Mouse (Mus musculus) inflammation-experienced regulatory T-cells, adult 6 months (primary cell): ENCODE results near the gene Ugdh. TPM values are rescaled to one million over a fixed set of nuclear protein-coding genes. Genes with fewer than 3 reads are reported as not detected.

Source experiments
- ATAC-seq: one replicate; pipeline ENCODE4 v1.8.0; 2017
- polyA plus RNA-seq, 3 experiments: library from polyadenylated mRNA; unstranded; fragments of 100-300 nt; shearing (Covaris generic); gene quantifications; one replicate each; pipeline ENCODE4 v1.2.1; 2017

The Ugdh gene
- polyA plus RNA-seq, 3 experiments from 2014 or later = 15.4 to 16.6 (median 15.8) TPM

DNA sequence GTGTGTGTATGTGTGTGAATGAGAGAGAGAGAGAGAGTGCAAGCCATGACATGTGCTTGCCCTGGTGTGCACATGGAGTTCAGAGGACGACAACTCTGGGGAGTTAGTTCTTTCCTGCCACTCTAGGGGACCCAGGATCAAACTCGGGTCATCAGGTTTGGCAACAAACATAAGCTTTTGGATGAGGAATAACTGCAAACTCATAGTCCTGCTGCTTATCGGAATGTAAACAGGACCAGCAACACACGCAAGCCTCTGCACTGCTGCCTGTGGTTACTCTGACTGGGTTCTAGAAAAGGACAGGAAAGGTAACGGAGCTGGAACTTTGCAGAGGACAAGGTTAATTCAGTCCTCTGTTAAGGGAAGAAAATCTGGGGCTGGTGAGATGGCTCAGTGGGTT, 10.5 kb downstream of the Ugdh start:
- ATAC-seq = no peak

DNA sequence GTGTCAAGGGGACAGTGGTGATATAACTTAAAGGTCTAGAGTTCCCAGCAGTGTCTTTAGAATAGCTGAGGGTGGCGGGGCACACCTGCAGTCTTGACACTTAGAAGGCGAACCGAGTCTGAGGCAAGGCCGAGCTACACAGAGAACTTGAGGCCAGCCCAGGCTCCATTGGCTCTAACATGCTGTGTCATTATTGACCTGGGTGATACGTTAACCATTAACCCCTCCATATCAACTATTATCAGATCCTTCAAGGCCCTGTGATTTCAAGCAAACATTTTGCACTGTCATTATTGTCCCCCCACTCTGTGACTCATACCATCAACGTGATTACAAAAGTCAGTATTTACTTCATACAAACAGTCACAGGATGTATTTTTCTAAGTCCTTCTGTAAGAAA, 11.5 kb downstream of the Ugdh start:
- no peak for ATAC-seq

- ATAC-seq = no peak
Observed at GRCm38 (mm10) chr5:65422803-65423202, 12.9 kb downstream of the Ugdh start.

DNA sequence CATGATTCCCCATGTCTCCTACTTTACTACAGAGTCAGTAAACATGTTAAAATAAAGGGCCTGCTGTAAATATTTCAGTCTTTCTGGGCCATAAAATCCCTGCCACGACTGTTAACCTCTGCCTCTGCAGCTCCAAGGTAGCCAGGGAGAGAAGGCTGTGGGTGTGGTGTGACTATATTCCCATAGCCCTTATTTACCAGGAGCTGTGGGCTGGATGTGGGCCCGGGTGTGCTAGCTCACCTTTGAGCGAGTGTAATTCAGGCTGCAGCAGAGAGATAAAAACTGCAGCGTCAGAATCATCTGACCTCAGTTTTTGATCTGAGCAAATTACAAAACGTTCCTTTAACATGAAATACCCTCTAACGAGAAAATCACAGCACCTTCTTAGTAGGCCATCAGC, 14.9 kb downstream of the Ugdh start:
- ATAC-seq = no peak

DNA sequence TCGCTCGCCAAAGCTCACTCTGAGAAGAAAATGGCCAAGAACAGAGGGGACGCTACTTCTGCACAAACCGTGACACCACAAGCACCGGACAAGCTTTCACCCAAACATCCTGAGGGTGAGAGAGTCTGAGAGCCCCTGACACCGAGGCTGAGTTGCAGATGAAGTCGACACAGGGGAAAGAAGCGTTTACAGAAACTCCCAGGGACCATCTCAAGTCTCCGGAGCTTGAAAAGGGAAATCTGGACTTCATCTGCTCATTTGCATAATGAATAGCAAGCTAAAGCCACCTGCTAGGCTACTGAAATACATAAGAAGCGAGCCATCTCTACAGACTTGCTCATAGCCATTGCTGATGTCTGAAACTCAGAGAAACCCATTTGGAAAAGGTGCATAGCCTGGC, 16.6 kb downstream of the Ugdh start:
- ATAC-seq = no peak

GRCm38 (mm10) chr5:65415653-65416458, 19.9 kb downstream of the Ugdh start:
- no peak for ATAC-seq

DNA sequence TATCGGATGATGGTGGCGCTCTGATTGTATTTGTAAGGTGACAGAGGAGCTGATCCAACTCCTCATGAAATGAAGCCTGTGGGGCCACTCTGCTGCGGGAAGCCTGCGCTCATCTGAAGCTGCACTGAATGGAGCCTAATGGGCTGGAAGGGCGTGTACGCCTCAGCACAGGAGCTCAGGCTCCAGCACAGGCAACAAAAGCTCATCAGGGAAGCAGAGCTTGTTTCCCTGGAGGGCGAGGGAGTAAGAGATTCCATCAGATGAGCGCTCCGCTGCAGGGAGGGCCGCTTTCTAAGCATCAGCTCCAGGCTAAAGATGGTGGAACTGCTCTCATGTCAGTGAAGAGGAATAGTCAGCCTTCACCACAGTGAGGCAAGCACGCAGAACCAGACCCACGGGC, 27.8 kb downstream of the Ugdh start:
- ATAC-seq = no peak

- ATAC-seq = peak; percentile 70
Observed at GRCm38 (mm10) chr5:65401251-65401994, 34.3 kb downstream of the Ugdh start.

DNA sequence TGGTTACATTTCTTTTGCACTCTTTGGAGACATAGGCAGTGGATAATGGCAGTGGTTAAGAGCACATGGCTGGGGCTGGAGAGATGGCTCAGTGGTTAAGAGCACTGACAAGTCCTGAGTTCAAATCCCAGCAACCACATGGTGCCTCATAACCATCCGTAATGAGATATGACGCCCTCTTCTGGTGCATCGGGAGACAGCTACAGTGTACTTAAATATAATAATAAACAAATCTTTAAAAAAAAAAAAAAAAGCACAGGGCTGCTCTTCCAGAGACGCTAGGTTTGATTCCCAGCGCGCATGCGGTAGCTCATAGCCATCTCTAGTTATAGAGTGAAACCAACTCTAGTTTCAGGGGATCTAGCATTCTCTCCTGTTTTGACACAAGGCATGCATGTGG, 41.3 kb downstream of the Ugdh start:
- no peak for ATAC-seq

DNA sequence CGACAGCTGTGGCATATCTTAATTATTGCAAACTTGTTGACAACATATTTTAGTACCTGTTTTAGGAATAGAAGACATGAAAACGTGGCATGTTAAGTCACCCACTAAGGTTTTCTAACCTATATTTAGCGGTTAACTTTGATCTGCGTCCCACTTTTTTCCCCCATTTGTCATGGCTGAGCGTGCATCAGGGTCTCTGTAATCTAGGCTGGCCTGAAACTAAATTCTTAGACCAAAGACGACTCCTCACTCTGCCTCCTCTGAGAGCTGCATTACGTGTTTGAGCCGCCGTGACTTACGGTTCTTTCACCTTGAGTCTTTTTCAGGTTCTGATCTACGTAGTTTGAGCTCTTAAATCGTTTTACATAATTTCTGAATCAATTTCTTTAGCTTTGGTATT, 44.0 kb downstream of the Ugdh start:
- ATAC-seq = peak; percentile 14

GRCm38 (mm10) chr5:65390648-65391644, 44.8 kb downstream of the Ugdh start, which contains the start of the genes Rpl9 and Lias:
Rpl9 (minus strand) TSS chr5:65391444.
Lias (plus strand) TSS chr5:65391497.
- peak; percentile 97 for ATAC-seq

GRCm38 (mm10) chr5:65387008-65387867, 48.5 kb downstream of the Ugdh start:
- no peak for ATAC-seq

- no peak for ATAC-seq
Observed at GRCm38 (mm10) chr5:65385704-65386103, 50.0 kb downstream of the Ugdh start.

GRCm38 (mm10) chr5:65374746-65375145, 61.0 kb downstream of the Ugdh start:
- no peak for ATAC-seq

- no peak for ATAC-seq
Observed at GRCm38 (mm10) chr5:65371551-65371950, 64.2 kb downstream of the Ugdh start.

- ATAC-seq = no peak
Observed at GRCm38 (mm10) chr5:65367837-65368236, 67.9 kb downstream of the Ugdh start.

Other genes starting within 250 kb of the Ugdh start
- gene Wdr19, start 236.3 kb downstream of the Ugdh start, polyA plus RNA-seq = 1 to 10 TPM; 2.0 to 6.5 (median 3.3) TPM
- gene Rfc1, start 100.3 kb downstream of the Ugdh start, polyA plus RNA-seq = 10 to 100 TPM; 77.3 to 88.0 (median 80.4) TPM
- gene Klb, start 87.6 kb downstream of the Ugdh start, polyA plus RNA-seq = not detected
- 1,000 to 10,000 TPM; 1,645 to 3,067 (median 2,326) TPM for gene Rpl9, start 44.5 kb downstream of the Ugdh start, polyA plus RNA-seq
- 10 to 100 TPM; 33.8 to 46.6 (median 38.1) TPM for gene Lias, start 44.5 kb downstream of the Ugdh start, polyA plus RNA-seq
- gene Gm43552, start 56.9 kb upstream of the Ugdh start, polyA plus RNA-seq = not detected
- 100 to 1,000 TPM in 2 of 3 experiments, 10 to 100 TPM in 1; 54.0 to 162 (median 147) TPM for gene Smim14, start 101.2 kb upstream of the Ugdh start, polyA plus RNA-seq
- 100 to 1,000 TPM in 2 of 3 experiments, 10 to 100 TPM in 1; 97.7 to 133 (median 119) TPM for gene Ube2k, start 101.3 kb upstream of the Ugdh start, polyA plus RNA-seq